In the genomic region with DNA sequence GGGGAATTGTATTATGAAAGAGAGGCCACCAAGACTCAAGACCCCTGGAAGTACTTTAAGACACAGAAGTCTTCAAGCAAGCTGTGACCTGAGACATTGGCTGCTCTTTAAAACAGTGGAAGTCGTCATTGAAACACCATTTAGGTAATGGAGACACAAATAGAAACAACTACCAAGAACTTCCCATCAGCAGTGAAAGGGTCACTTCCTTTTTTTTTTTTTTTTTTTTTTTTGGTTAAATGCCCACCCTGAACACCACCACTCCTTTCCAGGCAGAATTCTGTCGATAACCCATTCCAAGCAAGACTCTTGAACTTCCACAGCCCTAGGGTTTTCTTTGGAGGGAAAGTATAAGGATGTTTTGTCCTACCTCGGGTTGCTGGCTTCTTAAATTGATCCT, we compare ENCODE assay signal across 19 mouse cellular contexts.
"Had no signal": no experiment of that assay in that cellular context is flagged by ENCODE, and none has a peak within 500 bp of the region (broad histone marks: within the 10 kb centered on the region; RNA-seq: fewer than 3 reads in every experiment).

No protein-coding gene starts in this region.

- DNase-seq: lung, adult 18-20 months; lung, embryonic 14.5 days; lung, postnatal 10 days; lung, postnatal 4 days; retina, postnatal 1 day; right cerebral cortex, adult 18-20 months; right cerebral cortex, postnatal 25 days; right cerebral cortex, postnatal 4 days; spleen, adult 18-20 months; thymus, adult 2 months; thymus, postnatal 25 days; thymus, postnatal 4 days had no signal

- ATAC-seq: midbrain, embryonic 13.5 days; midbrain, embryonic 15.5 days had no signal

- H3K36me3 ChIP-seq: midbrain, embryonic 13.5 days; midbrain, embryonic 15.5 days; neural tube, embryonic 13.5 days; neural tube, embryonic 15.5 days; stomach, embryonic 15.5 days had no signal

- H3K9ac ChIP-seq: lung, embryonic 14.5 days; midbrain, embryonic 13.5 days; midbrain, embryonic 15.5 days; neural tube, embryonic 13.5 days; neural tube, embryonic 15.5 days; stomach, embryonic 15.5 days had no signal

- H3K9me3 ChIP-seq: midbrain, embryonic 13.5 days; midbrain, embryonic 15.5 days; neural tube, embryonic 13.5 days; neural tube, embryonic 15.5 days; stomach, embryonic 15.5 days had no signal

- H3K4me3 ChIP-seq: megakaryocyte, embryonic 14.5 days; midbrain, embryonic 13.5 days; midbrain, embryonic 15.5 days; neural tube, embryonic 13.5 days; neural tube, embryonic 15.5 days; stomach, embryonic 15.5 days had no signal

- H3K27ac ChIP-seq: midbrain, embryonic 13.5 days; midbrain, embryonic 15.5 days; neural tube, embryonic 13.5 days; neural tube, embryonic 15.5 days; stomach, embryonic 15.5 days; stomach, postnatal 0 days had no signal

- H3K4me1 ChIP-seq: midbrain, embryonic 13.5 days; midbrain, embryonic 15.5 days; neural tube, embryonic 13.5 days; neural tube, embryonic 15.5 days; stomach, embryonic 15.5 days had no signal
